Mouse (Mus musculus) MEL (cell line): ENCODE data around the gene Utrn. TPM values are rescaled to one million over a fixed set of nuclear protein-coding genes. Genes with fewer than 3 reads are reported as not detected.

ENCODE experiments used
- DNase-seq: peaks from one replicate; pipeline ENCODE4 v3.0.0; 2011; ENCODE audit warnings: low read depth, low spot score
- H3K27ac ChIP-seq: 2 replicates; pipeline ENCODE4 v1.5.1; 2012; ENCODE audit warnings: low read depth, mild to moderate bottlenecking, control low read depth, low read length, moderate library complexity; ENCODE audit not compliant: control insufficient read depth
- H3K27me3 ChIP-seq, 2 experiments: fragments of 150-350 bp in 1 of 2; sonication (generic) in 1 of 2; 2 replicates each; pipeline ENCODE4 v1.6.1; 2012; ENCODE audit warnings: low read length in 2 of 2, mild to moderate bottlenecking in 2 of 2, improper control_type of control experiment in 1 of 2, moderate library complexity in 1 of 2; ENCODE audit not compliant: insufficient read depth in 2 of 2, control insufficient read depth in 1 of 2
- H3K36me3 ChIP-seq, 2 experiments: 2 replicates each; pipeline ENCODE4 v1.6.1; 2012 to 2014; ENCODE audit warnings: low read length in 2 of 2, improper control_type of control experiment in 1 of 2, inconsistent platforms in 1 of 2, mild to moderate bottlenecking in 1 of 2; ENCODE audit not compliant: insufficient read depth in 2 of 2, control insufficient read depth in 1 of 2
- H3K4me1 ChIP-seq, 2 experiments: fragments of 150-350 bp in 1 of 2; sonication (generic) in 1 of 2; 2 replicates each; pipeline ENCODE4 v1.6.1; 2012; ENCODE audit warnings: low read length in 2 of 2, improper control_type of control experiment in 1 of 2, mild to moderate bottlenecking in 1 of 2; ENCODE audit not compliant: insufficient read depth in 2 of 2, control insufficient read depth in 1 of 2
- H3K4me3 ChIP-seq, 2 experiments: fragments of 150-350 bp in 1 of 2; sonication (generic) in 1 of 2; 2 replicates each; pipeline ENCODE4 v1.5.1; 2012; ENCODE audit warnings: low read depth in 2 of 2, low read length in 2 of 2, mild to moderate bottlenecking in 2 of 2, moderate library complexity in 2 of 2, control low read depth in 1 of 2, improper control_type of control experiment in 1 of 2; ENCODE audit not compliant: control insufficient read depth in 1 of 2, insufficient read depth in 1 of 2
- H3K79me2 ChIP-seq: 2 replicates; pipeline ENCODE4 v1.6.1; 2012; ENCODE audit warnings: mild to moderate bottlenecking, low read length, moderate library complexity; ENCODE audit not compliant: control insufficient read depth, poor library complexity, insufficient read depth
- H3K9ac ChIP-seq: 2 replicates; pipeline ENCODE4 v1.6.1; 2012; ENCODE audit warnings: low read depth, mild to moderate bottlenecking, control low read depth, low read length, moderate library complexity; ENCODE audit not compliant: control insufficient read depth, poor library complexity, severe bottlenecking
- H3K9me3 ChIP-seq: fragments of 150-350 bp; sonication (generic); replicated peaks from 2 replicates; pipeline ENCODE4 v1.6.1; 2012; ENCODE audit warnings: mild to moderate bottlenecking, low read length, improper control_type of control experiment, moderate library complexity; ENCODE audit not compliant: insufficient read depth
- CHD1 ChIP-seq: IDR thresholded peaks from 2 replicates; pipeline ENCODE4 v1.6.1; 2012; ENCODE audit warnings: low read depth, mild to moderate bottlenecking, inconsistent platforms, low read length, improper control_type of control experiment
- E2F4 ChIP-seq: IDR thresholded peaks from 2 replicates; pipeline ENCODE4 v1.6.1; 2011; ENCODE audit warnings: low read depth, low read length, improper control_type of control experiment, borderline replicate concordance
- ELF1 ChIP-seq: IDR thresholded peaks from 2 replicates; pipeline ENCODE4 v1.6.1; 2014; ENCODE audit warnings: low read depth, mild to moderate bottlenecking, inconsistent platforms, low read length, improper control_type of control experiment, moderate library complexity
- EP300 ChIP-seq, 2 experiments: IDR thresholded peaks; 2 replicates each; pipeline ENCODE4 v1.6.1; 2011; ENCODE audit warnings: improper control_type of control experiment in 2 of 2, low read length in 2 of 2, low read depth in 1 of 2, mild to moderate bottlenecking in 1 of 2
- HCFC1 ChIP-seq: IDR thresholded peaks from 2 replicates; pipeline ENCODE4 v1.6.1; 2012; ENCODE audit warnings: low read depth, mild to moderate bottlenecking, inconsistent platforms, low read length, improper control_type of control experiment, moderate library complexity
- MAFK ChIP-seq: IDR thresholded peaks from 2 replicates; pipeline ENCODE4 v1.6.1; 2011; ENCODE audit warnings: low read depth, mild to moderate bottlenecking, low read length, improper control_type of control experiment, borderline replicate concordance
- MEF2A ChIP-seq: IDR thresholded peaks from 2 replicates; pipeline ENCODE4 v1.6.1; 2014; ENCODE audit warnings: low read depth, mild to moderate bottlenecking, inconsistent platforms, low read length, improper control_type of control experiment; ENCODE audit not compliant: poor library complexity, insufficient replicate concordance, severe bottlenecking; ENCODE audit errors: extremely low read depth
- MXI1 ChIP-seq: IDR thresholded peaks from 2 replicates; pipeline ENCODE4 v1.6.1; 2011; ENCODE audit warnings: mild to moderate bottlenecking, low read depth, low read length, improper control_type of control experiment
- NELFE ChIP-seq: IDR thresholded peaks from 2 replicates; pipeline ENCODE4 v1.6.1; 2011; ENCODE audit warnings: low read depth, low read length, improper control_type of control experiment
- NRF1 ChIP-seq: IDR thresholded peaks from 2 replicates; pipeline ENCODE4 v1.6.1; 2014; ENCODE audit warnings: low read depth, mild to moderate bottlenecking, inconsistent platforms, low read length, improper control_type of control experiment, moderate library complexity; ENCODE audit not compliant: poor library complexity, insufficient read depth, severe bottlenecking
- POLR2A ChIP-seq, 2 experiments: IDR thresholded peaks; 2 replicates each; pipeline ENCODE4 v1.6.1; 2011 to 2012; ENCODE audit warnings: low read length in 2 of 2, mild to moderate bottlenecking in 2 of 2, control low read depth in 1 of 2, improper control_type of control experiment in 1 of 2, low read depth in 1 of 2, moderate library complexity in 1 of 2; ENCODE audit not compliant: control insufficient read depth in 1 of 2, insufficient read depth in 1 of 2, poor library complexity in 1 of 2
- POLR2AphosphoS5 ChIP-seq: IDR thresholded peaks from 2 replicates; pipeline ENCODE4 v1.6.1; 2012; ENCODE audit warnings: low read depth, borderline replicate concordance, mild to moderate bottlenecking, inconsistent platforms, low read length, moderate library complexity, mixed read lengths
- RAD21 ChIP-seq: IDR thresholded peaks from 2 replicates; pipeline ENCODE4 v1.6.1; 2011; ENCODE audit warnings: mild to moderate bottlenecking, low read depth, low read length, improper control_type of control experiment
- SMC3 ChIP-seq: IDR thresholded peaks from 2 replicates; pipeline ENCODE4 v1.6.1; 2011; ENCODE audit warnings: low read depth, low read length, improper control_type of control experiment
- UBTF ChIP-seq: IDR thresholded peaks from 2 replicates; pipeline ENCODE4 v1.6.1; 2012; ENCODE audit warnings: low read depth, mild to moderate bottlenecking, inconsistent platforms, low read length, improper control_type of control experiment, moderate library complexity, borderline replicate concordance; ENCODE audit not compliant: insufficient read depth
- ZC3H11A ChIP-seq: IDR thresholded peaks from 2 replicates; pipeline ENCODE4 v1.6.1; 2012; ENCODE audit warnings: low read depth, mild to moderate bottlenecking, inconsistent platforms, low read length, improper control_type of control experiment
- ZKSCAN1 ChIP-seq: IDR thresholded peaks from 2 replicates; pipeline ENCODE4 v1.6.1; 2012; ENCODE audit warnings: low read depth, mild to moderate bottlenecking, inconsistent platforms, low read length, improper control_type of control experiment, moderate library complexity
- ZNF384 ChIP-seq: IDR thresholded peaks from 2 replicates; pipeline ENCODE4 v1.6.1; 2012; ENCODE audit warnings: low read depth, mild to moderate bottlenecking, inconsistent platforms, low read length, improper control_type of control experiment
- polyA plus RNA-seq, 2 experiments: library from polyadenylated mRNA; stranded (reverse) in 1 of 2; unstranded in 1 of 2; fragments of >175 nt in 1 of 2; fragments of >200 nt in 1 of 2; gene quantifications; 2 replicates each; pipeline versions ENCODE4 v1.2.1 to v1.2.4; 2012; ENCODE audit warnings: low replicate concordance in 2 of 2, low read depth in 1 of 2; ENCODE audit not compliant: insufficient read length in 2 of 2, insufficient read depth in 1 of 2, missing spikeins in 1 of 2
- total RNA-seq: library from RNA; depleted of rRNA; stranded (reverse); fragments of 300-350 nt; gene quantifications from 2 replicates; pipeline ENCODE4 v1.2.3, GENCODE M21; 2012

Utrn gene
- total and polyA plus RNA-seq, 3 experiments = 2.3 to 4.3 TPM; not detected in 1

DNA sequence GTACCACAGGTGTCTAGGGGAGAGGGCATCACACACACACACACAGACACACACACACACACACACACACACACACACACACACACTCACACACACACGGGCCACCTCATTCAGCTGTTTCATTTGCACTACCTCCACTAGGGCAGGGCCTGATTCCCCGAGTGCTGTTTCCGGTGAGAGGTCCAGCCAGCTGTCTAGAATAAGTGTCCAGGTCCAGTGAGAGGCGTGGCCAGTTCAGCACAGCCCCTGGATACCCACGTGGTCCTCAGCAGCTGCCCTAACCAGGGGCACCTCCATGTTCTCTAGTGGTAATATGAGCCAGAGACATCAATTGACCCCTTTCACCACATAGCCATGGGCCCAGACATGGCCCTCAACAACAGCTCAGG, 35.0 kb upstream of the Utrn start:
- H3K36me3 ChIP-seq = no peaks in the 10 kb centered on the region
- no peaks in the 10 kb centered on the region for H3K9me3 ChIP-seq
- TF ChIP-seq NELFE (no peak), ZC3H11A (no peak), NRF1 (no peak), POLR2AphosphoS5 (no peak), ELF1 (no peak), MXI1 (no peak)
- H3K27ac ChIP-seq = no peak overlapping the region
- peaks cover 0 to 6% of the 10 kb centered on the region in 2 experiments; a peak in 2 of 4 replicates for H3K4me1 ChIP-seq
- DNase-seq = no peak
- no peaks in the 10 kb centered on the region for H3K27me3 ChIP-seq
- no peak overlapping the region for H3K4me3 ChIP-seq
- H3K79me2 ChIP-seq = no peaks in the 10 kb centered on the region
- H3K9ac ChIP-seq = no peak overlapping the region

DNA sequence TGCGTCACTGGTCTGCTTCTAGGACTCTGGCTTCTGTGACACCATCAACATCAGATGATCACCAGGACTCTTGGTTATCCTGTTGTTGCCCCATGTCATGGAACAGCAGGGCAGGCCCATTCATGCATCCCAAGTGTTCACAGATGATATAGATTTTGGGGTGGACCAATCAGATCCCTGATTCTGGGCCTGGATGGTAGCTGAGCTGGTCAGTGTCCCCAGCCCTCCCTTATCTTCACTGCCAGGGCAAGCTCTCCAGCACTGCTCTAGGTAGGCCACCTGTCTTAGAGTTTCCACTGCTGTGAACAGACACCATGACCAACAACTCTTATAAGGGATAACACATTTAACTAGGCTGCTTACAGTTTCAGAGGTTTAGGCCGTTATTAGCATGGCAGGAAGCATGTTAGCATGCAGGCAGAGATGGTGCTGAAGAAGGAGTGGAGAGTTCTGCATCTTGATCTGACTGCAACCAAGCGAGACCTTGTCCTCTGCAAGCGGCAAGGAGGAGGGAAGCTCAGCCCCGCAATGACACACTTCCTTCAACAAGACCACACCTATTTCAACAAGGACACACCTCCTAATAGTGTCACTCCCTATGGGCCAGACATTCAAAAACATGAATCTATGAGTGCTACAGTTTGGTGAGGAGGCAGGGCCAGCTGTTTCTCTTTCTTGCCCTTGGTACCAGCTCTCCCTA, 34.4 kb upstream of the Utrn start:
- peak overlapping the region; percentile 12; the same call in 1 of the 2 replicates for H3K9ac ChIP-seq
- no peak overlapping the region for H3K27ac ChIP-seq
- no peaks in the 10 kb centered on the region for H3K36me3 ChIP-seq
- peak; percentile 67 for DNase-seq
- peak; percentile 27; the same call in 1 of the 2 replicates for TF ChIP-seq NELFE
- TF ChIP-seq SMC3 = no peak
- no peak for TF ChIP-seq ZKSCAN1
- no peak for TF ChIP-seq ZC3H11A
- H3K27me3 ChIP-seq = no peaks in the 10 kb centered on the region
- no peaks in the 10 kb centered on the region for H3K9me3 ChIP-seq
- no peaks in the 10 kb centered on the region for H3K79me2 ChIP-seq
- H3K4me1 ChIP-seq = peaks cover 0 to 6% of the 10 kb centered on the region in 2 experiments; a peak in 2 of 4 replicates
- peak overlapping the region; percentile 15 to 59; a peak in 2 of 4 replicates for H3K4me3 ChIP-seq

DNA sequence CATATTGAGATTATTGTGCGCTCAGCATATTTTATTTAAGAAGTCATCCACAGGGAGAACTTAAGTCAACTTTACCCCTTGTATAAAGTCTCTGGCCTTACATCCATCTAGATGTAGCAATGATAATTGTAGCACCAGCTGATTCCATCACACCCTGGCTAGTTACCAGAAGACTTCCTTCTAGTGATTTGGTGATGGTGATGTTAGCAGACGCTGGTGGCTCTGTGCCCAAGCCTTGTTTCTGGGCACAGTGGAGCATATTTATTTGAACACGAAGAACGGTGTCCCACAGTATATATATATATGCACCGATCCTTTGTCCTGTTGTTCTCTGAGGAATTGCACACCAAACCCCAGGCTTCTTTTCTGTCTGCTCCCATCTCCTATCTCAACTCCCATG, 30.7 kb upstream of the Utrn start:
- Histone ChIP-seq H3K27me3 (no peaks in the 10 kb centered on the region), H3K79me2 (no peaks in the 10 kb centered on the region), H3K9me3 (no peaks in the 10 kb centered on the region), H3K36me3 (no peaks in the 10 kb centered on the region), H3K4me3 (no peak overlapping the region), H3K27ac (no peak overlapping the region), H3K4me1 (peaks cover 0 to 6% of the 10 kb centered on the region in 2 experiments; a peak in 2 of 4 replicates), H3K9ac (no peak overlapping the region)
- DNase-seq = no peak
- TF ChIP-seq UBTF (no peak), MAFK (no peak), CHD1 (no peak), RAD21 (no peak), HCFC1 (no peak), POLR2A (IDR thresholded peaks at IDR 0.05; ENCODE audit: control insufficient read depth in 1 of 2, insufficient read depth in 1 of 2, low read depth in 1 of 2, low read length in 2 of 2, poor library complexity in 1 of 2) (no peak), MEF2A (no peak), EP300 (IDR thresholded peaks at IDR 0.05; ENCODE audit: low read depth in 1 of 2, low read length in 2 of 2) (no peak), E2F4 (no peak), ZNF384 (no peak)
